Mouse (Mus musculus): Measurements from ENCODE around the gene Mtmr10. TPM values are rescaled to one million over a fixed set of nuclear protein-coding genes. Genes with fewer than 3 reads are reported as not detected.

Gene Mtmr10
- total RNA-seq, 2 experiments from 2014 or later = 6.0 to 7.2 TPM

- ATAC-seq (ENCODE audit: poor library complexity, severe bottlenecking) = no peak
Measured at GRCm38 (mm10) chr7:64369841-64370240, 82.4 kb downstream of the Mtmr10 start.

GRCm38 (mm10) chr7:64371940-64372878, 84.8 kb downstream of the Mtmr10 start:
- ATAC-seq (ENCODE audit: poor library complexity, severe bottlenecking) = no peak

GRCm38 (mm10) chr7:64373147-64373829, 85.8 kb downstream of the Mtmr10 start:
- peak; percentile 9 for ATAC-seq (ENCODE audit: poor library complexity, severe bottlenecking)

- peak; percentile 100 for ATAC-seq (ENCODE audit: poor library complexity, severe bottlenecking)
Measured at GRCm38 (mm10) chr7:64373830-64374562, 86.5 kb downstream of the Mtmr10 start, which contains the start of gene Fan1. Fan1 (minus strand) TSS chr7:64374095.

Other genes starting within 250 kb of the Mtmr10 start
- not detected in 2 replicates for gene Trpm1, start 133.8 kb upstream of the Mtmr10 start, total RNA-seq (2015)
- gene Trpm1, start 133.8 kb upstream of the Mtmr10 start, total RNA-seq (2017) = not detected in 2 replicates
- 1.2 and 2.0 TPM in 2 replicates for gene Fan1, start 86.4 kb downstream of the Mtmr10 start, total RNA-seq (2015)
- 3.0 and 3.3 TPM in 2 replicates for gene Fan1, start 86.4 kb downstream of the Mtmr10 start, total RNA-seq (2017)
- gene Mphosph10, start 104.6 kb downstream of the Mtmr10 start, total RNA-seq (2015) = 31.4 and 35.7 TPM in 2 replicates
- gene Mphosph10, start 104.6 kb downstream of the Mtmr10 start, total RNA-seq (2017) = 61.6 and 67.3 TPM in 2 replicates
- gene Mcee, start 105.0 kb downstream of the Mtmr10 start, total RNA-seq (2015) = 59.7 and 65.8 TPM in 2 replicates
- 79.4 and 86.7 TPM in 2 replicates for gene Mcee, start 105.0 kb downstream of the Mtmr10 start, total RNA-seq (2017)
- not detected in 2 replicates for gene Apba2, start 214.1 kb downstream of the Mtmr10 start, total RNA-seq (2015)
- not detected in 2 replicates for gene Apba2, start 214.1 kb downstream of the Mtmr10 start, total RNA-seq (2017)

All from megakaryocyte, adult 5-6 weeks (primary cell).